Mouse (Mus musculus) heart, embryonic 13.5 days (tissue): ENCODE data around the gene Zfp442. TPM values are rescaled to one million over a fixed set of nuclear protein-coding genes. Genes with fewer than 3 reads are reported as not detected.
A peak's percentile ranks its signal among the peaks of the same experiment; 100 is the strongest.
"Not testable (repeated sequence)": the region's sequence is repeated elsewhere in the genome, so short reads cannot be mapped to it uniquely, and the experiment has no call there.

ENCODE experiments used
- ATAC-seq: fragments of 200-750 bp; cut with Nextera tagmentation; 2 replicates; pipeline ENCODE4 v1.8.0; 2017; ENCODE audit warnings: moderate TSS enrichment; ENCODE audit not compliant: insufficient number of reproducible peaks, low FRiP score, low TSS enrichment; ENCODE audit errors: extremely low read depth
- H3K27ac ChIP-seq: fragments of 300-500 bp; sonication (generic); replicated peaks from 2 replicates; pipeline ENCODE4 v1.5.1; 2015; ENCODE audit warnings: moderate library complexity, mild to moderate bottlenecking, inconsistent platforms
- H3K27me3 ChIP-seq: fragments of 300-500 bp; sonication (generic); replicated peaks from 2 replicates; pipeline ENCODE4 v1.6.1; 2015; ENCODE audit warnings: mild to moderate bottlenecking, inconsistent platforms
- H3K36me3 ChIP-seq: fragments of 300-500 bp; sonication (generic); 2 replicates; pipeline ENCODE4 v1.6.1; 2015; ENCODE audit warnings: mild to moderate bottlenecking, inconsistent platforms
- H3K4me1 ChIP-seq: fragments of 300-500 bp; sonication (generic); 2 replicates; pipeline ENCODE4 v1.6.1; 2015; ENCODE audit warnings: inconsistent platforms
- H3K4me2 ChIP-seq: fragments of 300-500 bp; sonication (generic); 2 replicates; pipeline ENCODE4 v1.6.1; 2015; ENCODE audit warnings: inconsistent platforms, mild to moderate bottlenecking, moderate library complexity
- H3K4me3 ChIP-seq: fragments of 300-500 bp; sonication (generic); 2 replicates; pipeline ENCODE4 v1.5.1; 2015; ENCODE audit warnings: moderate library complexity, mild to moderate bottlenecking, inconsistent platforms
- H3K9ac ChIP-seq: fragments of 300-500 bp; sonication (generic); 2 replicates; pipeline ENCODE4 v1.6.1; 2015; ENCODE audit warnings: inconsistent platforms, mild to moderate bottlenecking, moderate library complexity
- H3K9me3 ChIP-seq: fragments of 300-500 bp; sonication (generic); 2 replicates; pipeline ENCODE4 v1.6.1; 2016; ENCODE audit warnings: inconsistent platforms
- WGBS: fragments of 180-500 bp; shearing (Covaris S2); methylation state at CpG from one replicate; pipeline ENCODE4 v1.1.7; 2015; ENCODE audit warnings: mixed read lengths; 5-methylcytosine and 5-hydroxymethylcytosine counted together
- polyA plus RNA-seq: library from polyadenylated mRNA; unstranded; fragments of >200 nt; fragmentation: Nextera tagmentation; extraction: Ambion mirVana; gene quantifications from 2 replicates; pipeline ENCODE4 v1.2.1, GENCODE M21; 2015

The Zfp442 gene
- 3.8 and 4.8 TPM in 2 replicates for polyA plus RNA-seq

DNA sequence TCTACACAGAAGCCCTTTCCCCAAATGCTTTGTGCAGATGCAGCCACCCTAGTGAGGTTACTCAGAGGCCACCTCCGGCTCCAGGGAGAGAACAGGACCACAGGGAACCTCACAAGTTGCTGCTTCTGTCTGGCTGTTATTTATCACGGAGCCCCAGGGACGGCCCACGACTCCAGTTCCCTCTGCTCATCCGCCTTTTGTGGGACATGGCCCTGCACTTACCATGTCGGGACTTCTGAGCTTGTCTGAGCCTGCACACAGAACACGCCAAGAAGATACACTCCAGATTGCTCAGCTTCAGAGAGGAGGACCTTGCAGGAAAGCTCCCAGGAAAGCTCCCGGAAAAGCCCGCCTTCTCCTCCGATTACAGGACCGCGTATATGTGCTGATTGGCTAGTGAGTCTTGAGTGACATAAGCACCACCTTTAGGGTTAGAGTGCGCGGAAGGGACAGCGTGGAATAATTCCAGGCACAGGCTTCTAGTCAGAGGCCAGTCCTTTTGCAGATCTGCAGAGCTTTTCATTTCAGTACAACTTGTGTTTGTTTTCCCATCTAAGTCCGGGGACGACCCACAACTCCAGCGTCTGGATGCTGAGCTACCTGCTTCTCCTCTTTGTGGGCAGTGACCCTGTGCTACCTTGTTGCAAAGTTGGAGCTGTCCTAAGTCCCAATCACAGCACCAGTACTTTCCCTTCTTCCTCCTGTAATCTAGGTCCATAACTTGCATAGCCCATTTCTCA lies at the start of gene Zfp442:
TSS of gene Zfp442 (minus strand) at position 307 of the 740 bp plus-strand sequence.
- H3K9me3 ChIP-seq, H3K4me1 ChIP-seq, H3K36me3 ChIP-seq, H3K27me3 ChIP-seq: not testable (repeated sequence)
- Histone ChIP-seq H3K9ac (peak within 1 kb of the TSS; percentile 80), H3K27ac (peak within 1 kb of the TSS; percentile 83), H3K4me3 (peak within 1 kb of the TSS; percentile 60), H3K4me2 (peak within 1 kb of the TSS; percentile 66)
- ATAC-seq, result peak; percentile 91
- under 1% methylated on average over 18 of the region's 18 CpGs for WGBS

DNA sequence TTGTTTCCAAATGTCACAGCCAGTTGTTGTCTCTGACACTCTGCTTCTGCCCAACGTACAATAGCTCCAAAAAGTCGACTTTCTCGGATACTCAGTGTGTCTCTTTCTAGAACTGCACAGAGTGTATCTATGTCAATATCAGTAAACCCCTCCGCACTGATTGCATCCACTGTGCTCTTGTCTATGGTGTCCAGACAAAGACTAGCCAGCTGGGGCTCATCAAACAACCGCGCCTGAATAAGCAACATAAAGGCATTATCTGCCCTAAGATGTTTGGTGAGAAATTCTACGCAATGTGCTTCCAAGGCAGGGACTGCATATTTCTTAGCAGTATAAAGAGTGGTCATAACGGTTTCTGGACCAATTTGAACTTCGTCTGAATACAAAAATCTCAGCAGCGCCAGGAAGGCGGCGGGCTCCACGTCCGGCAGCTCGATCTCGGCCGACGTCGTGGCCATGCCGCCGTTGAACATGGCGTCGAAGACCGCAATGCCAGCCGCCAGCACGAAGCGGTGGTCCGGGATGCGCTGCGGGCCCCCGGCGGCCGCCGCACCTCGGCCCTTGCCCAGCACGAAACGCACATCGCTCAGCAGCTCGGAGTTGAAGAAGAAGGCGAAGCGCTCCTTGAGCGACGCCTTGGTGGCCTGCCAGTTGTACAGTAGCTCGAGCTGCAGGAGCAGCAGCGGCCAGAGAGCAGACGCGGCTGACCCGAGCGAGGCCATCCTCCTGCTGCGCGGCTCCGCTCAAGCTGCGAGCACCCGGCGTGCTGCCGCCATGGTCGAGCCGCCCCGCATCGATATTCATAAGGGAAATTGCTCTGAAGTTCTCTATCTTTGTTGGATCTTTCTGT lies 49.1 kb upstream of the Zfp442 start:
- H3K4me2 ChIP-seq, result peak overlapping the region; percentile 64
- H3K27me3 ChIP-seq, ATAC-seq, H3K9me3 ChIP-seq, H3K9ac ChIP-seq, H3K27ac ChIP-seq, H3K36me3 ChIP-seq, H3K4me1 ChIP-seq: not testable (repeated sequence)
- WGBS, result 33% methylated on average over 60 of the region's 60 CpGs
- peak overlapping the region; percentile 44 for H3K4me3 ChIP-seq

DNA sequence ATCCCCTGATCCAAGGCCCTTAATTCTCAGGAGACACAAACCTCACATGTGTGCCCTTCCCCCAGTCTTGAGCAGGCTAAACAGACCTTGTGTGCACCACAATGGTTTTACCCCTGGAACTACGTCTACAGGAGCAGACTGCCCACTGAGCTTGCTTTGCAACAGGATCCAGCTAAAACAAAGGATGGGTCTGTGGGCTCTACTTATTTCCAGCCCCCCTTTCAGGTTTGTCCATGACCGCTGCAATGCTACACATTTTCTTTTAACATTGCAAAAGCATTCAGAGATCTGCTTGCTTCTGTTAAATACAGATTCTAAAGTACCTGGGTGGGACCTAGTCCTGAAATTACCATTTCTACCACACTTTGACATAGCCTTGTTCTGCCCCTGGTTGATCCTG lies 41.7 kb upstream of the Zfp442 start:
- H3K4me2 ChIP-seq, result no peak overlapping the region
- ATAC-seq, result no peak
- 66% methylated on average over 2 of the region's 2 CpGs for WGBS
- no peaks in the 10 kb centered on the region for H3K4me1 ChIP-seq
- no peak overlapping the region for H3K9ac ChIP-seq
- no peak overlapping the region for H3K27ac ChIP-seq
- peaks cover 2% of the 10 kb centered on the region for H3K9me3 ChIP-seq
- H3K27me3 ChIP-seq, result no peaks in the 10 kb centered on the region
- no peaks in the 10 kb centered on the region for H3K36me3 ChIP-seq
- H3K4me3 ChIP-seq, result no peak overlapping the region

DNA sequence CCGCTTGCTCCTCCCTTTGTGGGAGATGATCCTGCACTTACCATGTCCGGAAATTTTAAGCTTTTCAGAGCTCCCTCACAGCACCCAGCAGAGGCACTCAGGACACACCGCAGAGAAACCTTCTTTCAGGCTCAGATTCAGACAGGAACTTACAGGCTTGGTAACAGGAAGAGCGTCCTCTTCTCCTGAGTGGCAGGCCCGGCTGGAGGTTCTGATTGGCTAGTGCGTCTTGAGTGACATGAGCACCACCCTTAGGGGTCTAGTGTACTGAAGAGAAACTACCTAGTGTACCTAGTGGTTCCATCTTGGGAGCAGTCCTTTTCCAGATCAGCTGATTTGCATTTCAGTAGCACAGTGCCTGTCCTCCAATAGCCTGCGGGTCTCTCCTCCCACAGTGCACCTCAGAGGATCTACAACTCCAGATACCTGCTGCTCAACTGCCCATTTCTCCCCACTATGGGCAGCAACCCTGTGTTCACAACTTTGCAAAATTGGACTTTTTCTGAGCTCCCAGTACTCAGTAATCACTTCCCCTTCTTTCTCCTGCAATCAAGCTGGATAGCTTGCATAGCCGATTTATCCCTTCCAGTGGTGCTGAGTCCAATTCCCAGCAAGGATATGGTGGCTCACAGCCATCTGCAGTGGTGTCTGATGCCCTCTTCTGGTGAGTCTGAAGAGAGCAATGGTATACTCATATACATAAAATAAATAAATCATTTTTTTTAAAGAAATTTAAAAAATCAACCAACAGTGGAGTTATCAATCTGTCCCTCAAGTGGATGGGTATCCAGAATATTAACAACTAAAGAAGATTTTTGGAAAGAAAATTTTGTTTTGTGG lies 33.9 kb upstream of the Zfp442 start, which contains the start of gene Zfp345:
TSS of gene Zfp345 (minus strand) at position 153 of the 840 bp plus-strand sequence.
- H3K27ac ChIP-seq, ATAC-seq, H3K4me1 ChIP-seq, H3K27me3 ChIP-seq, H3K4me2 ChIP-seq, H3K36me3 ChIP-seq, H3K4me3 ChIP-seq, H3K9ac ChIP-seq, H3K9me3 ChIP-seq: not testable (repeated sequence)
- 51% methylated on average over 8 of the region's 8 CpGs for WGBS

DNA sequence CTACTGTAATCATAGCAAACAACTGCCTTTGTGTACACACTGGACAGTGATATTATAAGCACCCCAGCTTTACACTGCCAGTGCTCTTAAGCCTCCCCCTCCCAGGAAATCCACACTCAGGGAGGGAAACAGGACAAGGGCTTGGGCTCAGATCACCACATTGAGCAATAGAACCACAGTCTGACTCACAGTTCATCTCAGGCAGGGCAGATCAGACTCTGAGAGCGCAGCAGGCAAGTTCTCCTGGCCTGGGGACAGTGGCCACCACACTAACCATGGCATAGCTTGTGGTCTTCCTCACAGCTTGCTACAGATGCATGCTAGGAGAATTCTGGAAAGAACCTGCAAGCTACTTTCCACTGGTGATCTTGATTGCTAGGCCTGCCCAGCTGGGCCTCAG lies 12.2 kb downstream of the Zfp442 start:
- H3K4me3 ChIP-seq, H3K9ac ChIP-seq, H3K27ac ChIP-seq, H3K4me1 ChIP-seq, H3K9me3 ChIP-seq, H3K4me2 ChIP-seq, ATAC-seq, H3K36me3 ChIP-seq, H3K27me3 ChIP-seq: not testable (repeated sequence)
- WGBS, result 89% methylated on average over 1 of the region's 1 CpGs

DNA sequence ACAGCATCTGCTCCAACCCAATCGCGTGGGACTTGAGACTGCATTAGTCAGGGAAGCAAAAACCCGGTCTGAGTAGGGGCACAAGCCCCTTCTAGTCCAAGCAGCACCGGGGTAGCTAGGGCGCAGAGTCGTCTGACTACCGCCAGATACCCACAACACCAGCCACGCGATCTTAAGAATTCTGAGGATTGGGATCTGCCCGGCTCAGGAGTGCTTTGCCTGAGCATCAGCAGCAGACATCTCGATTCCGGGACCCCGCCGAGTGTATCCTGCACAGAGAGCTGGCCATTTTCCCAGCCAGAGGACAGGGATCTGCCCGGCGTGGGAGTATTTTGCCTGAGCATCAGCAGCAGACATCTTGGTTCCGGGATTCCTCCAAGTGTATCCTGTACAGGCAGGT lies 39.1 kb downstream of the Zfp442 start:
- WGBS, result 79% methylated on average over 17 of the region's 17 CpGs
- H3K9ac ChIP-seq, H3K4me2 ChIP-seq, H3K27me3 ChIP-seq, H3K4me3 ChIP-seq, H3K4me1 ChIP-seq, ATAC-seq, H3K27ac ChIP-seq: not testable (repeated sequence)
- H3K9me3 ChIP-seq, result peaks cover 27% of the 10 kb centered on the region
- H3K36me3 ChIP-seq, result peaks cover 38% of the 10 kb centered on the region

DNA sequence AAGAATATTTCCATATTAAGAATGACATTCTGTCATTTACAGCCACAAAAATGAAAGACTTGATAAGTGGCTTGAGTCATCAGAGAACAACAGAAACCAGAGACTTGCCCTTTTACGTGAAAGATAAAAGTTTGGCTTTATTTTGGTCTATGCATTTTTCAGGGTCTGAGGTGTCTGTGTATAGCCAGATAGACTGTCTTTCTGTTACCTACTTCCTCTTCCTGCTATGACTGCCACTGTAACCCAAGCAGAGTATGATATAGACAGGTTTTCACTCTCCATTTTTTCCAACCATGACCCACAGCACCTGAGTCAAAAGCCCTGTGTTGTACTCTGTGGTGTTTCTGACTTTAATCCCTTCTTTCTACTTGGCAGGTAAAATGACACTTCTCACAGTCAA lies 61.1 kb downstream of the Zfp442 start:
- Histone ChIP-seq H3K9me3 (peaks cover 18% of the 10 kb centered on the region; the same call in 1 of the 2 replicates), H3K4me1 (no peaks in the 10 kb centered on the region), H3K4me3 (no peak overlapping the region), H3K9ac (no peak overlapping the region), H3K27me3 (no peaks in the 10 kb centered on the region), H3K36me3 (no peaks in the 10 kb centered on the region), H3K4me2 (no peak overlapping the region), H3K27ac (no peak overlapping the region)
- 68% methylated on average over 1 of the region's 1 CpGs for WGBS
- no peak for ATAC-seq

DNA sequence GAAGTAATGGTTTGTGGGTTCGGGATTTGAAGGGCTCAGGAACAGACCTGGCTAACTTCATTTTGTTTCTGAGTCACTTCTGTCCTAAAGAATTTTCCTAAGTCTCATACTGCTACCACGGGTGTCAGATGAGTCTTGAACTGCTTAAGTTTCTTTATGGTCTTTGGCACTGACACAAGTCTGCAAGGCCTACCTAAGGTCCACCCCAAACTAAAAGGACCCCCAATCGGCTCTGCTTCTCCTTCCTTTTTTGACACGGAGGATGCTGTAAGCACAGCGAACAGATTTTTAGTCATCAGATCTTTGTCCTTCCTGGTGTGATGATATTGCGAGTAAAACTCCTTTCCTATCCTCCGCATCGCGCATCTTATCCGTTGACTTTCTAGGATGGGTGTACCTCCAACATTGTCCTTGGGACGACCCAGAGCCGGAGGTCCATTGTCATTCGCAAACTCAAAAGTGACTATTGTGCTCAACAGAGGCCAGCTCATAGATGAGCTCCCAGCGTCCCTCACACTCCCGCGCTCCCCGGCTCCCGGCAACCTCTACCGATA lies 65.7 kb downstream of the Zfp442 start:
- WGBS, result 93% methylated on average over 19 of the region's 19 CpGs
- H3K9me3 ChIP-seq, result peaks cover 14% of the 10 kb centered on the region; the same call in 1 of the 2 replicates

DNA sequence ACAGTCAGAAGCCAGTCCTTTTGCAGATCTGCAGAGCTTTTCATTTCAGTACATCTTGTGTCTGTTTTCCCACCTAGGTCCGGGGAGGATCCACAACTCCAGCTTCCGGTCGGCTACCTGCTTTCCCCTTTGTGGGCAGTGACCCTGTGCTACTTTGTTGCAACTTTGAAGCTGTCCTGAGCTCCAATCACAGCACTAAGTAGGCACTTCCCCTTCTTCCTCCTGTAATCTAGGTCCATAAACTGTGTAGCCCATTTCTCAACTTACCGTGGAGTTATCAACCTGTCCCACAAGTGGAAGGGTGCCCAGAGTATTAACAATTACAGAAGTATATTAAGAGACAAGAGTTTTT lies 88.4 kb downstream of the Zfp442 start:
- 0 out of 2 replicates have a peak, but pooled peaks have one; percentile 17 for ATAC-seq

More for the DNA sequence above, 65.7 kb downstream of the Zfp442 start:
- not testable (repeated sequence) for H3K4me1 ChIP-seq, H3K4me3 ChIP-seq, H3K27ac ChIP-seq, ATAC-seq, H3K4me2 ChIP-seq, H3K36me3 ChIP-seq, H3K27me3 ChIP-seq, H3K9ac ChIP-seq

DNA sequence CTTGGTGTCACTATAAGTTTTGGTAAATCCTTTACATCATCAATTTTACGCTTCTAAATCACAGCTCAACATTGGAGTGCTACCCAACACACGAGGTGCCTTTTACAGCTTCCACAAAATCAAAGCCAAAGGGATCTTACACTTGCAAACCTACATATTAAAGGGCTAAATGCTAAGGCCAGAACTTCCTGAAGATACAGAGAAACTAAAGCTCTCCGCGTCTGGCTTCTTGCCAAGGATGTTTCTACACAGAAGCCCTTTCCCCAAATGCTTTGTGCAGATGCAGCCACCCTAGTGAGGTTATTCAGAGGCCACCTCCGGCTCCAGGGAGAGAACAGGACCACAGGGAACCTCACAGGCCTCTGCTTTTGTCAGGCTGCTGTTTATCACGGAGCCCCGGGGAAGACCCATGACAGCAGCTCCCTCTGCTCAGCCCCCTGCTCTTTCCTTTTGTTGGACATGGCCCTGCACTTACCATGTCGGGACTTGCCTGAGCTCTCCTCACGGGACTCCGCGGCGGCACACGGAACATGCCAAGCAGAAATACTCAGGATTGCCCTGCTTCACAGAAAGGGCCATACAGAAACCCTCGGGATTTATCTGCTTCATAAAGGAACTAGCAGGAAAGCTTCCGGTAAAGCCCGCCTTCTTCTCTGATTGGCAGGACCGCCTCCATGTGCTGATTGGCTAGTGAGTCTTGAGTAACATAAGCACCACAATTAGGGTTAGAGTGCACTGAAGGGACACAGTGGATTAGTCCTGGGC lies 89.0 kb downstream of the Zfp442 start, which contains the start of gene 3300002I08Rik:
TSS of gene 3300002I08Rik (minus strand) at position 653 of the 765 bp plus-strand sequence.
- not testable (repeated sequence) for H3K27me3 ChIP-seq, H3K9me3 ChIP-seq, H3K4me1 ChIP-seq, H3K36me3 ChIP-seq
- H3K27ac ChIP-seq, result peak within 1 kb of the TSS; percentile 88
- 8% methylated on average over 17 of the region's 17 CpGs for WGBS
- ATAC-seq, result peak; percentile 89
- H3K4me3 ChIP-seq, result peak within 1 kb of the TSS; percentile 81
- H3K4me2 ChIP-seq, result peak within 1 kb of the TSS; percentile 62
- H3K9ac ChIP-seq, result peak within 1 kb of the TSS; percentile 89

More for the DNA sequence above, 88.4 kb downstream of the Zfp442 start:
- Histone ChIP-seq H3K4me2 (peak overlapping the region; percentile 62), H3K4me1 (no peaks in the 10 kb centered on the region), H3K9me3 (no peaks in the 10 kb centered on the region), H3K27ac (peak overlapping the region; percentile 88), H3K9ac (peak overlapping the region; percentile 89), H3K4me3 (peak overlapping the region; percentile 81), H3K27me3 (no peaks in the 10 kb centered on the region), H3K36me3 (no peaks in the 10 kb centered on the region)
- 9% methylated on average over 4 of the region's 4 CpGs for WGBS
